Mouse (Mus musculus): ENCODE data around the gene Gns.

- TF ChIP-seq POLR2A (IDR thresholded peaks at IDR 0.05; ENCODE audit: low read depth, low read length) = no peak
- TF ChIP-seq CTCF (IDR thresholded peaks at IDR 0.05; ENCODE audit: borderline replicate concordance, insufficient read depth, low read length) = no peak
These were observed 10.1 kb downstream of the Gns start for GRCm38 (mm10) chr10:121374693-121375620.

Measured in embryonic fibroblast, embryonic 13.5 days (primary cell).